Mouse (Mus musculus): Measurements from ENCODE around the gene Pdilt.

- TF ChIP-seq EP300 (IDR thresholded peaks at IDR 0.05; ENCODE audit: low read depth in 1 of 2, low read length in 2 of 2) (no peak), CTCF (IDR thresholded peaks at IDR 0.05 in 2 of 3, conservative IDR thresholded peaks at IDR 0.05 in 1 of 3; ENCODE audit: control insufficient read depth in 1 of 3, insufficient read depth in 1 of 3, low read depth in 2 of 3, low read length in 3 of 3, poor library complexity in 1 of 3, severe bottlenecking in 1 of 3) (no peak), MAFK (IDR thresholded peaks at IDR 0.05; ENCODE audit: borderline replicate concordance, low read depth, low read length) (no peak), BHLHE40 (IDR thresholded peaks at IDR 0.05; ENCODE audit: borderline replicate concordance, low read depth, low read length) (no peak), SIN3A (IDR thresholded peaks at IDR 0.05; ENCODE audit: low read length) (no peak), USF1 (IDR thresholded peaks at IDR 0.05; ENCODE audit: low read depth, low read length) (no peak), RAD21 (IDR thresholded peaks at IDR 0.05; ENCODE audit: low read depth, low read length) (no peak), TCF12 (IDR thresholded peaks at IDR 0.05; ENCODE audit: low read depth, low read length) (no peak), TAL1 (IDR thresholded peaks at IDR 0.05; ENCODE audit: low read length) (no peak)
Measured at GRCm38 (mm10) chr7:119528617-119529016, 5.3 kb upstream of the Pdilt start.
